Mouse (Mus musculus): ENCODE results near the gene Stard10. TPM values are rescaled to one million over a fixed set of nuclear protein-coding genes. Genes with fewer than 3 reads are reported as not detected.

Stard10 gene
- total and polyA plus RNA-seq, 2 experiments: 846 to 1,131 TPM

GRCm38 (mm10) chr7:101393015-101393414, 76.1 kb downstream of the Stard10 start:
- H3K4me1 ChIP-seq (ENCODE audit: control insufficient read depth, insufficient read depth, low read length): no peaks in the 10 kb centered on the region
- H3K36me3 ChIP-seq (ENCODE audit: control insufficient read depth, insufficient read depth, low read length): peaks cover 24% of the 10 kb centered on the region; the same call in 1 of the 2 replicates
- TF ChIP-seq CTCF (IDR thresholded peaks at IDR 0.05; ENCODE audit: low read depth, low read length) (no peak), POLR2A (IDR thresholded peaks at IDR 0.05; ENCODE audit: extremely low read depth, insufficient read depth, low read length) (no peak)
- no peak overlapping the region for H3K9ac ChIP-seq (ENCODE audit: low read depth, low read length)
- WGBS: 67% methylated on average over 4 of the region's 4 CpGs
- no peaks in the 10 kb centered on the region for H3K79me2 ChIP-seq (ENCODE audit: control insufficient read depth, insufficient read depth, low read length)
- no peak overlapping the region for H3K4me3 ChIP-seq (ENCODE audit: insufficient read depth, low read depth, low read length)
- no peak overlapping the region for H3K27ac ChIP-seq (replicated peaks; ENCODE audit: insufficient read depth, low read depth, low read length)
- no peaks in the 10 kb centered on the region for H3K27me3 ChIP-seq (ENCODE audit: control insufficient read depth, insufficient read depth, low read length)
- DNase-seq (ENCODE audit: extremely low read depth, low read depth, low spot score): no peak

DNA sequence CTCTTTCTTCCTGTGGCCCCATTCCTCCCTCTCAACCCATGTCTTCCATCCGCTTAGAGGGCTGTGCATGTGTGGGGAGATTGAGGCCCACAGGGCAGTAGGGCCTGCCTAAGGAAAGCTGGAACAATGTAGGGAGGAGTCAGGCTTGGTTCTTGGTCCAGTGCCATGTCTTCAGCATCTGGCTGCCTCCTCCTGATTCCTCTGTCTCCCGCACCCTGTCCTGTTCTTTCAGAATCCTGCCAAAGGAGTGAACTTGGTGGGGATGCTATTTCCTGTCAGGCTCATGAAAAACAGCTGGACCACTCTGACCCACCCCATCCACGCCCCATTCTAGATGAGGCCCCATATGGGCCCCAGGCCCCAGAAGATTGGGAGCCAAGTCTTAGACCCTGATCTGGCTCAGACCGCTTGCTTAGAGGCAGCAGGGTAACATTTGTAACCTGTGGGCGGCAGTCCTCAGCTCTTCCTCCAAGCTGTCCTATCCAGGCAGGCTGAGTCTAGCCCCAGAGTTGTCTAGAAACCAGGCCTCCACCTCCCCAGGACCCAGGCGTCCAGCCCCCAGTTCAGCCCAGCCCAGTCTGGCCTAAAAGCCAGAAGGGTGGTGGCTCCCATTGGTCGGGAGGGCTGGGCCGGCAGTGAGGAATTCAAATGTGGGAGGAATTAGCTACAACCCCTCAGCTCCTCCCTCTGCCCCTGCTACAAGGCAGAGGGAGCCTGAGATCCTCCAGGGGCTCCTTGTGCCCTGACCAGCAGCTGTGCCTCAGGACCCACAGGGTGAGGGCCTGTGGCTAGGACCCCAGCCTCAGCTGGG, 77.0 kb downstream of the Stard10 start:
- no peak for TF ChIP-seq POLR2A (IDR thresholded peaks at IDR 0.05; ENCODE audit: extremely low read depth, insufficient read depth, low read length)
- TF ChIP-seq CTCF (IDR thresholded peaks at IDR 0.05; ENCODE audit: low read depth, low read length): no peak
- Histone ChIP-seq H3K4me3 (ENCODE audit: insufficient read depth, low read depth, low read length) (no peak overlapping the region), H3K27me3 (ENCODE audit: control insufficient read depth, insufficient read depth, low read length) (no peaks in the 10 kb centered on the region), H3K9ac (ENCODE audit: low read depth, low read length) (no peak overlapping the region), H3K36me3 (ENCODE audit: control insufficient read depth, insufficient read depth, low read length) (peaks cover 30% of the 10 kb centered on the region; the same call in 1 of the 2 replicates), H3K27ac (replicated peaks; ENCODE audit: insufficient read depth, low read depth, low read length) (no peak overlapping the region), H3K4me1 (ENCODE audit: control insufficient read depth, insufficient read depth, low read length) (no peaks in the 10 kb centered on the region), H3K79me2 (ENCODE audit: control insufficient read depth, insufficient read depth, low read length) (no peaks in the 10 kb centered on the region)
- 80% methylated on average over 8 of the region's 8 CpGs for WGBS
- no peak for DNase-seq (ENCODE audit: extremely low read depth, low read depth, low spot score)

- WGBS: 89% methylated on average over 3 of the region's 3 CpGs
- H3K27ac ChIP-seq (replicated peaks; ENCODE audit: insufficient read depth, low read depth, low read length): no peak overlapping the region
- no peak overlapping the region for H3K9ac ChIP-seq (ENCODE audit: low read depth, low read length)
- H3K36me3 ChIP-seq (ENCODE audit: control insufficient read depth, insufficient read depth, low read length): peaks cover 30% of the 10 kb centered on the region; the same call in 1 of the 2 replicates
- H3K4me3 ChIP-seq (ENCODE audit: insufficient read depth, low read depth, low read length): no peak overlapping the region
- no peaks in the 10 kb centered on the region for H3K79me2 ChIP-seq (ENCODE audit: control insufficient read depth, insufficient read depth, low read length)
- DNase-seq (ENCODE audit: extremely low read depth, low read depth, low spot score): no peak
- TF ChIP-seq CTCF (IDR thresholded peaks at IDR 0.05; ENCODE audit: low read depth, low read length): no peak
- no peak for TF ChIP-seq POLR2A (IDR thresholded peaks at IDR 0.05; ENCODE audit: extremely low read depth, insufficient read depth, low read length)
- H3K27me3 ChIP-seq (ENCODE audit: control insufficient read depth, insufficient read depth, low read length): no peaks in the 10 kb centered on the region
- no peaks in the 10 kb centered on the region for H3K4me1 ChIP-seq (ENCODE audit: control insufficient read depth, insufficient read depth, low read length)
Observed at GRCm38 (mm10) chr7:101394569-101394968, 77.7 kb downstream of the Stard10 start.

DNA sequence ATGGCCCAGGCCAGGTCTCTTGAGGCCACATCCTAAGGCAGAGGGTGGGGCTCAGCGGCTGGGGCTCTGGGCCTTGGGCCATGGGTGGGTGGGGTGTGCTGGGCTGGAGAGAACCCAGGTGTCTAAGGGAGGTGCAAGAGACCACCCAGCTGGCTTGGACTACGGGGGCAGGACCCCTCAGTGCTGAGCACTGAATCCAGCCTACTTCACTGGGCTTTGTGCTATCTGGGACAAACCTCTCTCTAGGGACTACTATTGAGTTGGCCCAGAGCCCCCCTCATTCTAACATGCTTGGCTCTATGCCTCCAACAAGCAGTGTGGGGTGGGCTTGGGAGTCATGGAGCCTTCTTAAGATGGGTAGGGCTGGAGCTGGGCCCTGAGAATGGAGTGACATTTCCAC, 78.6 kb downstream of the Stard10 start:
- Histone ChIP-seq H3K36me3 (ENCODE audit: control insufficient read depth, insufficient read depth, low read length) (peaks cover 27% of the 10 kb centered on the region; the same call in 1 of the 2 replicates), H3K27ac (replicated peaks; ENCODE audit: insufficient read depth, low read depth, low read length) (no peak overlapping the region), H3K4me3 (ENCODE audit: insufficient read depth, low read depth, low read length) (no peak overlapping the region), H3K9ac (ENCODE audit: low read depth, low read length) (no peak overlapping the region), H3K27me3 (ENCODE audit: control insufficient read depth, insufficient read depth, low read length) (no peaks in the 10 kb centered on the region), H3K79me2 (ENCODE audit: control insufficient read depth, insufficient read depth, low read length) (no peaks in the 10 kb centered on the region), H3K4me1 (ENCODE audit: control insufficient read depth, insufficient read depth, low read length) (no peaks in the 10 kb centered on the region)
- 94% methylated on average over 2 of the region's 2 CpGs for WGBS
- DNase-seq (ENCODE audit: extremely low read depth, low read depth, low spot score): no peak
- TF ChIP-seq CTCF (IDR thresholded peaks at IDR 0.05; ENCODE audit: low read depth, low read length) (no peak), POLR2A (IDR thresholded peaks at IDR 0.05; ENCODE audit: extremely low read depth, insufficient read depth, low read length) (no peak)

Other genes starting within 250 kb of the Stard10 start
- 39.1 and 43.0 TPM in 2 replicates for gene Fchsd2, start 224.2 kb upstream of the Stard10 start, total RNA-seq (2014; rRNA removed)
- gene Fchsd2, start 224.2 kb upstream of the Stard10 start, polyA plus RNA-seq (2012; rRNA removed): 4.5 and 8.9 TPM in 2 replicates
- 8.7 and 9.1 TPM in 2 replicates for gene Atg16l2, start 14.8 kb upstream of the Stard10 start, total RNA-seq (2014; rRNA removed)
- 8.2 and 13.8 TPM in 2 replicates for gene Atg16l2, start 14.8 kb upstream of the Stard10 start, polyA plus RNA-seq (2012; rRNA removed)
- gene Arap1, start 31.0 kb downstream of the Stard10 start, total RNA-seq (2014; rRNA removed): 43.8 and 51.0 TPM in 2 replicates
- gene Arap1, start 31.0 kb downstream of the Stard10 start, polyA plus RNA-seq (2012; rRNA removed): 88.2 and 89.2 TPM in 2 replicates
- gene Gm45837, start 93.8 kb downstream of the Stard10 start, total RNA-seq (2014; rRNA removed): not detected in 2 replicates
- gene Gm45837, start 93.8 kb downstream of the Stard10 start, polyA plus RNA-seq (2012; rRNA removed): not detected in 2 replicates
- gene Pde2a, start 104.6 kb downstream of the Stard10 start, total RNA-seq (2014; rRNA removed): 11.4 and 13.2 TPM in 2 replicates
- gene Pde2a, start 104.6 kb downstream of the Stard10 start, polyA plus RNA-seq (2012; rRNA removed): 7.7 and 7.9 TPM in 2 replicates

Measured in liver, adult 2 months (tissue).